Mouse (Mus musculus): ENCODE measurements around the gene Mup13.
"Not testable (repeated sequence)": the region's sequence is repeated elsewhere in the genome, so short reads cannot be mapped to it uniquely, and the experiment has no call there.

The Mup13 gene

DNA sequence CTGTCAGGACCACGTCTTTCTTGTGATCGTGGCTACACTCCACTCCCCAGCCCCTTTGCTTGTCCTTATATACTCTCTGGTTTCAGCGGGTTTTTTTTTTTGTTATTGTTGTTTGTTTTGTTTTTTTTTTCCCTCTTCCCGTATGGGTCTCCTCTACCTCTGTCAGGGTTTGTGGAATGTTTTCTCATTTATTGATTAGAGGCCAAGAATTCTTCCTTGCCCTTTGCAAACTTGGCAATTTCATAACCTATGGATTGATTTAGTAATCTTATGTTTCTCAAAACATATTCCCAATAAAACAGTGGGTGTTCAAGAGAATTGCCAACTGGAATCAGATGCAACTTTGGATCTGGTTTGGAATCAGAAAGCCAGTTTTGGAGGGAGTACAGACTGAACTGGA is at the start of gene Mup13:
Mup13 (minus strand) TSS at position 101 of the 400 bp plus-strand sequence.
- not testable (repeated sequence) for DNase-seq

Data from thymus, adult 18-20 months (tissue).